Mouse (Mus musculus): Measurements from ENCODE around the gene Gemin7. TPM values are rescaled to one million over a fixed set of nuclear protein-coding genes. Genes with fewer than 3 reads are reported as not detected.
A peak's percentile ranks its signal among the peaks of the same experiment; 100 is the strongest.
"Not testable (repeated sequence)": the region's sequence is repeated elsewhere in the genome, so short reads cannot be mapped to it uniquely, and the experiment has no call there.

Gene Gemin7
- polyA plus RNA-seq, 1 experiment from 2014 or later, result 150 TPM

GRCm38 (mm10) chr7:19607291-19607690 lies 29.9 kb upstream of the Gemin7 start:
- H3K27ac ChIP-seq (ENCODE audit: low read depth, low read length), result no peak overlapping the region
- no peak overlapping the region for H3K4me2 ChIP-seq (ENCODE audit: low read depth, low read length)
- H3K9me3 ChIP-seq (ENCODE audit: control insufficient read depth, low read length), result no peaks in the 10 kb centered on the region
- H3K36me3 ChIP-seq (ENCODE audit: control insufficient read depth, insufficient read depth, low read length), result no peaks in the 10 kb centered on the region
- H3K4me1 ChIP-seq (ENCODE audit: control insufficient read depth, insufficient read depth, low read length), result peaks cover 13% of the 10 kb centered on the region
- H3K9ac ChIP-seq (replicated peaks; ENCODE audit: low read depth, low read length), result no peak overlapping the region
- H3K27me3 ChIP-seq (ENCODE audit: control insufficient read depth, insufficient read depth, low read length), result no peaks in the 10 kb centered on the region
- WGBS, result 82% methylated on average over 5 of the region's 5 CpGs
- no peak for ATAC-seq (ENCODE audit: low read depth)
- H3K4me3 ChIP-seq (ENCODE audit: low read depth, low read length), result no peak overlapping the region

GRCm38 (mm10) chr7:19604606-19605214 lies 27.3 kb upstream of the Gemin7 start:
- Histone ChIP-seq H3K4me2 (ENCODE audit: low read depth, low read length) (peak overlapping the region; percentile 96), H3K36me3 (ENCODE audit: control insufficient read depth, insufficient read depth, low read length) (peaks cover 13% of the 10 kb centered on the region), H3K9ac (replicated peaks; ENCODE audit: low read depth, low read length) (peak overlapping the region; percentile 93), H3K27ac (ENCODE audit: low read depth, low read length) (peak overlapping the region; percentile 72), H3K4me3 (ENCODE audit: low read depth, low read length) (peak overlapping the region; percentile 97), H3K4me1 (ENCODE audit: control insufficient read depth, insufficient read depth, low read length) (peaks cover 17% of the 10 kb centered on the region)
- ATAC-seq (ENCODE audit: low read depth), result peak; percentile 19; the same call in 1 of the 2 replicates
- 60% methylated on average over 10 of the region's 10 CpGs for WGBS
- H3K27me3 ChIP-seq (ENCODE audit: control insufficient read depth, insufficient read depth, low read length); H3K9me3 ChIP-seq (ENCODE audit: control insufficient read depth, low read length): not testable (repeated sequence)

GRCm38 (mm10) chr7:19603849-19604605 lies 26.6 kb upstream of the Gemin7 start, which contains the start of gene Clasrp:
TSS of gene Clasrp (minus strand) at chr7:19604486.
- Histone ChIP-seq H3K9me3 (ENCODE audit: control insufficient read depth, low read length) (no peaks in the 10 kb centered on the region), H3K36me3 (ENCODE audit: control insufficient read depth, insufficient read depth, low read length) (peaks cover 13% of the 10 kb centered on the region), H3K27ac (ENCODE audit: low read depth, low read length) (peak within 1 kb of the TSS; percentile 72), H3K9ac (replicated peaks; ENCODE audit: low read depth, low read length) (peak within 1 kb of the TSS; percentile 93), H3K27me3 (ENCODE audit: control insufficient read depth, insufficient read depth, low read length) (no peaks in the 10 kb centered on the region), H3K4me2 (ENCODE audit: low read depth, low read length) (peak within 1 kb of the TSS; percentile 96), H3K4me3 (ENCODE audit: low read depth, low read length) (peak within 1 kb of the TSS; percentile 97), H3K4me1 (ENCODE audit: control insufficient read depth, insufficient read depth, low read length) (peaks cover 17% of the 10 kb centered on the region)
- 2% methylated on average over 57 of the region's 57 CpGs for WGBS
- ATAC-seq (ENCODE audit: low read depth), result peak; percentile 91

- H3K27me3 ChIP-seq (ENCODE audit: control insufficient read depth, insufficient read depth, low read length), result no peaks in the 10 kb centered on the region
- H3K36me3 ChIP-seq (ENCODE audit: control insufficient read depth, insufficient read depth, low read length), result peaks cover 17% of the 10 kb centered on the region
- no peak overlapping the region for H3K9ac ChIP-seq (replicated peaks; ENCODE audit: low read depth, low read length)
- ATAC-seq (ENCODE audit: low read depth), result no peak
- H3K4me1 ChIP-seq (ENCODE audit: control insufficient read depth, insufficient read depth, low read length), result peaks cover 17% of the 10 kb centered on the region
- WGBS, result 84% methylated on average over 12 of the region's 12 CpGs
- H3K4me3 ChIP-seq (ENCODE audit: low read depth, low read length), result peak overlapping the region; percentile 97
- peak overlapping the region; percentile 96 for H3K4me2 ChIP-seq (ENCODE audit: low read depth, low read length)
- no peak overlapping the region for H3K27ac ChIP-seq (ENCODE audit: low read depth, low read length)
- H3K9me3 ChIP-seq (ENCODE audit: control insufficient read depth, low read length), result no peaks in the 10 kb centered on the region
These were observed 25.7 kb upstream of the Gemin7 start for GRCm38 (mm10) chr7:19603055-19603454.

- H3K4me2 ChIP-seq (ENCODE audit: low read depth, low read length), result no peak overlapping the region
- H3K9me3 ChIP-seq (ENCODE audit: control insufficient read depth, low read length), result no peaks in the 10 kb centered on the region
- H3K36me3 ChIP-seq (ENCODE audit: control insufficient read depth, insufficient read depth, low read length), result peaks cover 19% of the 10 kb centered on the region
- peak overlapping the region; percentile 67 for H3K27ac ChIP-seq (ENCODE audit: low read depth, low read length)
- H3K27me3 ChIP-seq (ENCODE audit: control insufficient read depth, insufficient read depth, low read length), result no peaks in the 10 kb centered on the region
- peaks cover 17% of the 10 kb centered on the region for H3K4me1 ChIP-seq (ENCODE audit: control insufficient read depth, insufficient read depth, low read length)
- no peak overlapping the region for H3K4me3 ChIP-seq (ENCODE audit: low read depth, low read length)
- WGBS, result 35% methylated on average over 5 of the region's 5 CpGs
- ATAC-seq (ENCODE audit: low read depth), result peak; percentile 69; the same call in 1 of the 2 replicates
- no peak overlapping the region for H3K9ac ChIP-seq (replicated peaks; ENCODE audit: low read depth, low read length)
These were observed 23.2 kb upstream of the Gemin7 start for GRCm38 (mm10) chr7:19600562-19600961.

- Histone ChIP-seq H3K36me3 (ENCODE audit: control insufficient read depth, insufficient read depth, low read length) (peaks cover 51% of the 10 kb centered on the region), H3K4me2 (ENCODE audit: low read depth, low read length) (no peak overlapping the region), H3K27me3 (ENCODE audit: control insufficient read depth, insufficient read depth, low read length) (no peaks in the 10 kb centered on the region), H3K27ac (ENCODE audit: low read depth, low read length) (no peak overlapping the region), H3K4me1 (ENCODE audit: control insufficient read depth, insufficient read depth, low read length) (no peaks in the 10 kb centered on the region), H3K4me3 (ENCODE audit: low read depth, low read length) (no peak overlapping the region), H3K9ac (replicated peaks; ENCODE audit: low read depth, low read length) (no peak overlapping the region), H3K9me3 (ENCODE audit: control insufficient read depth, low read length) (no peaks in the 10 kb centered on the region)
- WGBS, result 93% methylated on average over 10 of the region's 10 CpGs
- no peak for ATAC-seq (ENCODE audit: low read depth)
These were observed 15.8 kb upstream of the Gemin7 start for GRCm38 (mm10) chr7:19593061-19593730.

- Histone ChIP-seq H3K4me2 (ENCODE audit: low read depth, low read length) (no peak overlapping the region), H3K9ac (replicated peaks; ENCODE audit: low read depth, low read length) (no peak overlapping the region), H3K36me3 (ENCODE audit: control insufficient read depth, insufficient read depth, low read length) (peaks cover 76% of the 10 kb centered on the region), H3K4me3 (ENCODE audit: low read depth, low read length) (no peak overlapping the region), H3K27ac (ENCODE audit: low read depth, low read length) (no peak overlapping the region), H3K27me3 (ENCODE audit: control insufficient read depth, insufficient read depth, low read length) (no peaks in the 10 kb centered on the region), H3K4me1 (ENCODE audit: control insufficient read depth, insufficient read depth, low read length) (no peaks in the 10 kb centered on the region), H3K9me3 (ENCODE audit: control insufficient read depth, low read length) (no peaks in the 10 kb centered on the region)
- ATAC-seq (ENCODE audit: low read depth), result peak; percentile 58; the same call in 1 of the 2 replicates
- 67% methylated on average over 3 of the region's 3 CpGs for WGBS
These were observed 12.5 kb upstream of the Gemin7 start for GRCm38 (mm10) chr7:19589917-19590316.

- Histone ChIP-seq H3K27me3 (ENCODE audit: control insufficient read depth, insufficient read depth, low read length) (no peaks in the 10 kb centered on the region), H3K4me1 (ENCODE audit: control insufficient read depth, insufficient read depth, low read length) (no peaks in the 10 kb centered on the region), H3K9me3 (ENCODE audit: control insufficient read depth, low read length) (no peaks in the 10 kb centered on the region), H3K27ac (ENCODE audit: low read depth, low read length) (no peak overlapping the region), H3K36me3 (ENCODE audit: control insufficient read depth, insufficient read depth, low read length) (peaks cover 79% of the 10 kb centered on the region), H3K9ac (replicated peaks; ENCODE audit: low read depth, low read length) (no peak overlapping the region), H3K4me2 (ENCODE audit: low read depth, low read length) (no peak overlapping the region), H3K4me3 (ENCODE audit: low read depth, low read length) (no peak overlapping the region)
- no peak for ATAC-seq (ENCODE audit: low read depth)
- WGBS, result 52% methylated on average over 3 of the region's 3 CpGs
These were observed 11.8 kb upstream of the Gemin7 start for GRCm38 (mm10) chr7:19589207-19589606.

- 78% methylated on average over 44 of the region's 46 CpGs for WGBS
- H3K4me2 ChIP-seq (ENCODE audit: low read depth, low read length), result no peak overlapping the region
- H3K4me3 ChIP-seq (ENCODE audit: low read depth, low read length), result no peak overlapping the region
- no peak overlapping the region for H3K9ac ChIP-seq (replicated peaks; ENCODE audit: low read depth, low read length)
- ATAC-seq (ENCODE audit: low read depth), result no peak
- H3K27me3 ChIP-seq (ENCODE audit: control insufficient read depth, insufficient read depth, low read length), result no peaks in the 10 kb centered on the region
- no peak overlapping the region for H3K27ac ChIP-seq (ENCODE audit: low read depth, low read length)
- no peaks in the 10 kb centered on the region for H3K4me1 ChIP-seq (ENCODE audit: control insufficient read depth, insufficient read depth, low read length)
- H3K36me3 ChIP-seq (ENCODE audit: control insufficient read depth, insufficient read depth, low read length), result peaks cover 82% of the 10 kb centered on the region
- H3K9me3 ChIP-seq (ENCODE audit: control insufficient read depth, low read length), result no peaks in the 10 kb centered on the region
These were observed 8.9 kb upstream of the Gemin7 start for GRCm38 (mm10) chr7:19586269-19586668.
